Mouse (Mus musculus): ENCODE measurements around the gene Acbd7. TPM values are rescaled to one million over a fixed set of nuclear protein-coding genes. Genes with fewer than 3 reads are reported as not detected.

Gene Acbd7
- polyA plus RNA-seq (2015; fragmentation: Nextera tagmentation; extraction: Ambion mirVana): 3.2 and 5.5 TPM in 2 replicates

GRCm38 (mm10) chr2:3335611-3336301 lies at the start of gene Acbd7:
TSS of gene Acbd7 (plus strand) at chr2:3336168.

GRCm38 (mm10) chr2:3332484-3333242 lies 3.3 kb upstream of the Acbd7 start, which contains the start of gene Rpp38:
TSS of gene Rpp38 (minus strand) at chr2:3332643.

Other genes with a start within 250 kb of the Acbd7 start
- gene Fam171a1, start 221.9 kb upstream of the Acbd7 start, polyA plus RNA-seq (2015; fragmentation: Nextera tagmentation; extraction: Ambion mirVana): 21.9 TPM in 2 replicates
- 26.2 and 48.8 TPM in 2 replicates for gene Nmt2, start 52.0 kb upstream of the Acbd7 start, polyA plus RNA-seq (2015; fragmentation: Nextera tagmentation; extraction: Ambion mirVana)
- 18.4 and 20.8 TPM in 2 replicates for gene Rpp38, start 3.5 kb upstream of the Acbd7 start, polyA plus RNA-seq (2015; fragmentation: Nextera tagmentation; extraction: Ambion mirVana)
- 0.30 and 0.72 TPM in 2 replicates for gene Olah, start 61.0 kb downstream of the Acbd7 start, polyA plus RNA-seq (2015; fragmentation: Nextera tagmentation; extraction: Ambion mirVana)
- gene Meig1, start 86.5 kb downstream of the Acbd7 start, polyA plus RNA-seq (2015; fragmentation: Nextera tagmentation; extraction: Ambion mirVana): 3.0 and 3.9 TPM in 2 replicates
- 4.6 and 6.5 TPM in 2 replicates for gene Dclre1c, start 88.0 kb downstream of the Acbd7 start, polyA plus RNA-seq (2015; fragmentation: Nextera tagmentation; extraction: Ambion mirVana)
- gene Suv39h2, start 138.9 kb downstream of the Acbd7 start, polyA plus RNA-seq (2015; fragmentation: Nextera tagmentation; extraction: Ambion mirVana): 2.9 and 4.1 TPM in 2 replicates
- gene Gm45902, start 176.6 kb downstream of the Acbd7 start, polyA plus RNA-seq (2015; fragmentation: Nextera tagmentation; extraction: Ambion mirVana): 0.90 and 1.4 TPM in 2 replicates
- 38.8 and 54.7 TPM in 2 replicates for gene Hspa14, start 176.6 kb downstream of the Acbd7 start, polyA plus RNA-seq (2015; fragmentation: Nextera tagmentation; extraction: Ambion mirVana)
- gene Cdnf, start 176.9 kb downstream of the Acbd7 start, polyA plus RNA-seq (2015; fragmentation: Nextera tagmentation; extraction: Ambion mirVana): 0.47 and 1.1 TPM in 2 replicates
- 17.3 and 18.6 TPM in 2 replicates for gene Fam107b, start 234.3 kb downstream of the Acbd7 start, polyA plus RNA-seq (2015; fragmentation: Nextera tagmentation; extraction: Ambion mirVana)

Data from adrenal gland, postnatal 0 days (tissue).